In the genomic region with DNA sequence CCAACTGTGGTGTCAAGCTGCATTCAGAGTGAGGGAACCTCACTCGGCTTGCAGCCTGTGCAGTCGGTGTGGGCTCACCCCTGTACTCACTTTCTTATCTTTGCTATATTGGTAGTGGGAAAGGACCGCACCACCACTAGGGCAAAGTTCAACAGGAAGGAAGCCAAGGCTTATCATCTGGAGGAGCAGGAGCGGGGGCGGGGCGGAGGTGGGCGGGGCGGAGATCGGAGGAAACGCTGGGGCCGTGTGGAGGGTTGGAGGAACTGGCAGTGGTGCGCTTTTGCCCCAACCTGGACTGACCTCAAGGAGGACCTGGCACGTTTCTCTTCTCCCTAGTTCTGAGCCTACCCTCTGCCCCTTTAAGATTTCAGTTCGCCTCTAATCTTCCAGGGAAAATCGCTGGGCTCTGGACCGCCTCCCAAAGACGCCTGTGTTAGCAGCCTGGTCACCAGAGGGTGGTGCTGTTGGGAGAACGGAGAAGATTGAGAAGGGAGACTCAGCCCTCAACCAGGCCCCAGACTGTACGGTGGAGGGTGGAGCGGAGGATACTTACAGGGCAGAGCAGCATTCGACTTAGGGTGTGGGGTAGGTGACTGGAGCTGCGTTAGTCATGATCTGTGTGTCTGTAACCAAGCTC, we compare ENCODE assay signal across 8 mouse cellular contexts. TPM values are rescaled to one million over a fixed set of nuclear protein-coding genes. Genes with fewer than 3 reads are reported as not detected.
A peak's percentile ranks its signal among the peaks of the same experiment; 100 is the strongest.
DNase-seq lines count a peak whose midpoint lies in the region; ATAC-seq and TF ChIP-seq lines count a peak whose summit lies in the region.

No protein-coding gene starts in this region.

- no peaks in the 10 kb centered on the region for H3K4me1 ChIP-seq in hindbrain, postnatal 0 days (ENCODE audit: insufficient read depth, low read length)
- peaks cover 17% of the 10 kb centered on the region for H3K4me1 ChIP-seq in midbrain, embryonic 10.5 days

- H3K9me3 ChIP-seq in hindbrain, postnatal 0 days (ENCODE audit: low read length): no peaks in the 10 kb centered on the region
- no peaks in the 10 kb centered on the region for H3K9me3 ChIP-seq in midbrain, embryonic 10.5 days (replicated peaks)

- peak overlapping the region; percentile 62 for H3K4me2 ChIP-seq in hindbrain, postnatal 0 days (ENCODE audit: low read depth, low read length)

- H3K36me3 ChIP-seq in hindbrain, postnatal 0 days (ENCODE audit: insufficient read depth, low read length): no peaks in the 10 kb centered on the region
- no peaks in the 10 kb centered on the region for H3K36me3 ChIP-seq in midbrain, embryonic 10.5 days

- peak overlapping the region; percentile 37 for H3K9ac ChIP-seq in hindbrain, postnatal 0 days (replicated peaks; ENCODE audit: low read length)

- H3K4me3 ChIP-seq in hindbrain, postnatal 0 days (ENCODE audit: low read length): peak overlapping the region; percentile 33
- peak overlapping the region; percentile 57 for H3K4me3 ChIP-seq in midbrain, embryonic 10.5 days

- peak; percentile 59 for DNase-seq in layer of hippocampus, adult 11-12 months (ENCODE audit: low spot score)
- no peak for DNase-seq in layer of hippocampus, adult 9-10 months (ENCODE audit: low spot score)
- peak; percentile 43 to 70 for DNase-seq in cerebellum, postnatal 4 days (ENCODE audit: low spot score in 2 of 2)
- peak; percentile 20 to 54 for DNase-seq in gastrocnemius, adult 8-10 months (ENCODE audit: low spot score in 2 of 2)
- peak; percentile 85 for DNase-seq in hindbrain, postnatal 0 days (ENCODE audit: low spot score)
- peak; percentile 71 for DNase-seq in left cerebral cortex, postnatal 4 days
- DNase-seq in midbrain, embryonic 10.5 days (ENCODE audit: low spot score): peak; percentile 82
- peak; percentile 65 for DNase-seq in right cerebral cortex, postnatal 4 days

- WGBS in hindbrain, postnatal 0 days: 2% methylated on average over 22 of the region's 22 CpGs
- 4% methylated on average over 22 of the region's 22 CpGs for WGBS in midbrain, embryonic 10.5 days

- TF ChIP-seq CTCF in hindbrain, postnatal 0 days (IDR thresholded peaks at IDR 0.05; ENCODE audit: low read depth): peak; percentile 75

- intact Hi-C loops in left cerebral cortex, postnatal 4 days (cut with DNase I): no loop called here

- no peak overlapping the region for H3K27ac ChIP-seq in hindbrain, postnatal 0 days
- peak overlapping the region; percentile 78 for H3K27ac ChIP-seq in midbrain, embryonic 10.5 days (replicated peaks)

- no peaks in the 10 kb centered on the region for H3K27me3 ChIP-seq in hindbrain, postnatal 0 days (ENCODE audit: insufficient read depth, low read length)
- no peaks in the 10 kb centered on the region for H3K27me3 ChIP-seq in midbrain, embryonic 10.5 days (ENCODE audit: low read depth, poor library complexity, severe bottlenecking)

- peak; percentile 95 for ATAC-seq in hindbrain, postnatal 0 days

RNA-seq across cellular contexts. Expression of a gene that starts 23.1 kb away (rescaled TPM):
- total RNA-seq in gastrocnemius, adult 8-10 months (2022): 100 to 1,000 TPM; 295 to 338 (median 309) TPM
- 185 and 217 TPM in 2 replicates for total RNA-seq in hindbrain, postnatal 0 days (2014; rRNA removed)
- 1,314 and 1,323 TPM in 2 replicates for polyA plus RNA-seq in hindbrain, postnatal 0 days (2015; fragmentation: Nextera tagmentation; extraction: Ambion mirVana)
- 100 to 1,000 TPM; 360 to 383 TPM for total RNA-seq in left cerebral cortex, postnatal 4 days (2021)
- 1,095 and 1,127 TPM in 2 replicates for polyA plus RNA-seq in midbrain, embryonic 10.5 days (2016; fragmentation: Nextera tagmentation; extraction: Ambion mirVana)

RNA-seq across cellular contexts. Expression of a gene that starts 53.9 kb away (rescaled TPM):
- total RNA-seq in gastrocnemius, adult 8-10 months (2022): 10 to 100 TPM in 2 of 4 experiments, 1 to 10 TPM in 2; 2.9 to 14.0 (median 7.2) TPM
- 18.2 and 26.2 TPM in 2 replicates for total RNA-seq in hindbrain, postnatal 0 days (2014; rRNA removed)
- 14.3 and 15.1 TPM in 2 replicates for polyA plus RNA-seq in hindbrain, postnatal 0 days (2015; fragmentation: Nextera tagmentation; extraction: Ambion mirVana)
- total RNA-seq in left cerebral cortex, postnatal 4 days (2021): 10 to 100 TPM; 58.8 to 64.4 TPM
- 13.8 and 13.9 TPM in 2 replicates for polyA plus RNA-seq in midbrain, embryonic 10.5 days (2016; fragmentation: Nextera tagmentation; extraction: Ambion mirVana)
